Mouse (Mus musculus): ENCODE results near the gene Tmem189.

DNA sequence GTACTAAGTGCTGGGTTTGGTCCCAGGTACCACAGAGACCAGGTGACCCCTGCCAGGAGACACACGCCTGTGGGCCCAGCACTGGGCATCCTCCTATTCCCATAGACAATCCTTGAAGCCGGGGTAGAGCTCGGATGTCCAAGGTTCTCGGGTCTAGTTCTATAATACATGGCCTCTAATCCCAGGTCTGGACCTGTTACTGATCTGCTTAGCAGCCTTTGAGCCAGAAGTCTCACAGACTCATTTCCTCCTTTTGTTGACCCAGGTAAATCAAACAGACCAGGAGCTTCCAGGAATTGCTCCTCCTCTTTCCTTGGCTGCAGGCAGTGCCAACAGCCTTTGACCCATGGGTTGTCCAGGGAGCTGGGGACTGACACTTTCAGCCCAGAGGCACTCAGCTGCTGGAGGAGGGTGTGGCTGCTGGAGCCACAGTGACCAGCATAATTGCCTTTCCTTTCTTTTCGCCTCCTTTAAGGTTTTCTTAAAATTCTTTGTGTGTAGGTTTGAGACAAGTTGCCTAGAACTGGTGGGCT lies 18.5 kb downstream of the Tmem189 start:
- TF ChIP-seq GATA1 (IDR thresholded peaks at IDR 0.05; ENCODE audit: low read length) (no peak), TAL1 (IDR thresholded peaks at IDR 0.05; ENCODE audit: low read length) (no peak)
